Mouse (Mus musculus): ENCODE measurements around the gene Dnaic1.

The Dnaic1 gene

GRCm38 (mm10) chr4:41569411-41569885 is at the start of gene Dnaic1, which contains the start of gene Fam219a:
Gene Dnaic1 (plus strand): TSS chr4:41569775.
Gene Fam219a (minus strand): TSS chr4:41569538.
- peak; percentile 71 for DNase-seq (ENCODE audit: low read depth, low spot score)

- no peak for DNase-seq (ENCODE audit: low read depth, low spot score)
These were observed 48.9 kb upstream of the Dnaic1 start for GRCm38 (mm10) chr4:41520641-41521040.

DNA sequence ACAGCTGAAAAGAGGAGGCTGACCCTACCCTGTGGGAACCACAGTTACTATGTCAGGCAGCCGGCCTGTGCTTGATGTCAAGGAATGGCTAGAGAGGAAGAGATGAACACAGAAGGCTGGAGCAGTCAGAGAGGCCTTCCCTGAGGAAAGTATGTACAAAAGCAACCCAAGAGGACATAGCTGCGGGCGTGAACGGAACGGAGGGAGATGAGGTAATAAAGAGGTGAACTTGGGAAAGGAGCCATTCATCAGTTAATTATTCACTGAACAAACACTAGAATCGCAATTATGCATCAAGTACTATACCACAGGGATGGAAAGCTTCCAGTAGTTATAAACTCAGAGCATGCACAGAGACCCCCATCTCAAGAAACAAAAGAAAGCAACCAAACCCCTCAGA is 47.4 kb upstream of the Dnaic1 start:
- no peak for DNase-seq (ENCODE audit: low read depth, low spot score)

GRCm38 (mm10) chr4:41522788-41523187 is 46.8 kb upstream of the Dnaic1 start:
- peak; percentile 32 for DNase-seq (ENCODE audit: low read depth, low spot score)

- DNase-seq (ENCODE audit: low read depth, low spot score), result no peak
These were observed 45.7 kb upstream of the Dnaic1 start for GRCm38 (mm10) chr4:41523839-41524238.

- no peak for DNase-seq (ENCODE audit: low read depth, low spot score)
These were observed 44.7 kb upstream of the Dnaic1 start for GRCm38 (mm10) chr4:41524829-41525228.

DNA sequence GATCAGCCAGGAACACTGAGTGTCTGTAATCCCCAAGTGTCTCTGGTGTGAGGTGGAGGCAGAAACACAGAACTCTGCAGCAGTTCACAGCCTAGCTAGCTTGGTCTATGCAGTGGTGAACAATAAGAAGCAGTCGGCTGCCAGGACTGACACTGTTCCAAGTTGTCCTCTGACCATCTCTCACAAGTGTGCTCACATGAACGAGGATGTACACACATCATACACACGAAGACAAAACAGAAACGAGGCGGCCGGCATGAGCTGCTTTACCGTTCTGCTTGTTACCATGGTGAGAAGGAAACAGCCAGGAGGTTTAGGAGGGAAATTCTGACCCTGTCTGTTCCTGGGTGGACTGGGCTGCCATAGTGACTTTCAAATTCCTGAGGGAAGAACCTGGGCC is 43.0 kb upstream of the Dnaic1 start:
- DNase-seq (ENCODE audit: low read depth, low spot score), result no peak

GRCm38 (mm10) chr4:41527076-41527475 is 42.5 kb upstream of the Dnaic1 start:
- no peak for DNase-seq (ENCODE audit: low read depth, low spot score)

DNA sequence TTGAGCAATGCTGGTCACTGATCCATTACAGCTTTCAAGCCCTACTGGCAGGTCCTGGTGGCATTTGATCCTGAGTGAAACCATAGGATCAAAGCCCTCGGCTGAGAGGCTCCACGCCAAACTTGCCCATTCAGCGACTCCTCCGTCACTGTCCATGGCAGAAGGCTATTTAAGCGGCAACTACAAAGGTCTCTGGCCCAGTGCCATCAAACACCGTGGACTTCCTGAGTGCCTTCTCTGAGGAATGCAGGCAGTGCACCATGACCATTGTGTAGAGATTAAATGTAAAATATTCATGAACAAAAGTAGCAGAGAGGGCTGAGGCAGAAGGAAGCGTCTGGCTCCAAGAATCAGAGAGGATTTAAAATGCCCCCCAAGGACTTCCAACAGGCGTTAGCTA is 41.6 kb upstream of the Dnaic1 start:
- no peak for DNase-seq (ENCODE audit: low read depth, low spot score)

DNA sequence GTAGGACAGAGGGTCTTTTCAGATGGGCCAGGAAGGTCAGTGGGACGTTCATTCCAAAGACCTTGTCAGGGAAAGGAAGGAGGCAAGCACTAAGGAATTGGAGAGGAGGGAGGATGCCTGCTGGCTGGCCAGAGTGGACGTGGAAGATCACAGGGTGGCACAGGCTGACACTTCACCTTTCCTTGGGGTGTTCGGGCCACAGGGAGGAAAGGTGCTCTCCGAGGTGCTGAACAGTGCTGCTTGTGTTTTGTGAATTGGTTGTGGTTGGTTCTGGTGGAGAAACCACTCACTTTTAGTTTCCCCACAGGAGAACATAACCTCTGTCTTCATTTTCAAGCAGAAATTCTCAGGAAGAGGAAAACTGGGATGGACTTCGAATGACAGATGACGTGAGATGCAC is 37.2 kb upstream of the Dnaic1 start:
- DNase-seq (ENCODE audit: low read depth, low spot score), result no peak

DNA sequence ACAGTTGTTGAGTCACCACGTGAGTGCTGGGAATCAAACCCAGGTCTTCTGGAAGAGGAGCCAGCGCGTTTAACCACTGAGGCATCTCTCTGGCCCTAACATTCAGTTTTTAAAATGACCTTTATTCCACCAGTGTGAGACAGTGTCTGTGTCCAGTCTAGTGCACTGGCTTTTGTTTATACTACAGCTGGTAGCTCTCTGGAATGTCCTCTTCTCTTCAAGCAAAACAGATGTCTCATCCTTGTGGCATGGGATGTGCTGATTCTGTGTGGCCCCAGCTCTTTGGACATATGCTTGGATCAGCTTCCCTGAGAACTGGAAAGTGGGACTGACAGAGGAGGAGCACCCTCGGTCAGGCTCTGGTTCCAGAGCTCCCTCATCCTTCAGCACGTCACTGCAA is 34.7 kb upstream of the Dnaic1 start:
- no peak for DNase-seq (ENCODE audit: low read depth, low spot score)

GRCm38 (mm10) chr4:41542136-41542535 is 27.4 kb upstream of the Dnaic1 start:
- DNase-seq (ENCODE audit: low read depth, low spot score), result no peak

DNA sequence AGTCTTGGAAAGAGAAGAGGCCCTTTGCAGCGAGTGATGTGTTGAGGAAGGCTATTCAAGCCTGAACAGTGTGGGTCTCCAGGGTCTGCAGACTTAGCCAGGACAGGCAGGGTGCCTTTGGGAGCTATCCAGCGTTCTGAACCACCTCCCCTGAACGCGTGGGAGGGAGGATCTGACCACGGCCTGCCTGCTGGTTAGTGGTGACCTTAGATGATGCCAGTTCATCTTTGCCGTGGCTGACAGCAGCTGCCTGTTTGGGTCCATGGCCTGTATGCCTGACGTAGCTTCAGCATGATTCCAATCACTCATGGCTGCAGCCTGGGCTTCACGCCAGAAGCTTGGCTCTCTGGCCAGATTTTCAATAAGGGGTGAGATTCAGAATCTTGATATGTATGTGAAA is 23.6 kb upstream of the Dnaic1 start:
- DNase-seq (ENCODE audit: low read depth, low spot score), result no peak

- DNase-seq (ENCODE audit: low read depth, low spot score), result no peak
These were observed 22.5 kb upstream of the Dnaic1 start for GRCm38 (mm10) chr4:41547086-41547485.

- DNase-seq (ENCODE audit: low read depth, low spot score), result no peak
These were observed 17.0 kb upstream of the Dnaic1 start for GRCm38 (mm10) chr4:41552529-41552928.

DNA sequence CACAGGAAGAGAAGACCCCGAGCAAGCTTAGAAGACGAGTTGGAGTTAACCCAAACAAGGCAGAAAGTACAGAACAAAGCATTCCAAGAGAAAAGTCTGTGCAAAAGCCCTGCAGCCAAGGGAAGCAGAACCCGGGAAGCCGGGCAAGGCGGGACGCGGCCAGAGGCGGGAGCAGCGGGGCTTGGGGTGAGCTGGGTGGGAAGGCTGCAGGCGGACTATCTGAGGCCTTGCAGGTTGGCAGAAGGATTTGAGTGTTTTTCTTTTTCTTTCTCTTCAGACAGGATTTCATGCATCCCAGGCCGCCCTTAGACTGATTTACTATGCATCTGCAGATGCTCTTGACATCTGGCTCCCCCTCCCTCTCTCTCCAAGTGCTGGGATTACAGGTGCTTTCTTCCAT is 16.5 kb upstream of the Dnaic1 start:
- no peak for DNase-seq (ENCODE audit: low read depth, low spot score)

DNA sequence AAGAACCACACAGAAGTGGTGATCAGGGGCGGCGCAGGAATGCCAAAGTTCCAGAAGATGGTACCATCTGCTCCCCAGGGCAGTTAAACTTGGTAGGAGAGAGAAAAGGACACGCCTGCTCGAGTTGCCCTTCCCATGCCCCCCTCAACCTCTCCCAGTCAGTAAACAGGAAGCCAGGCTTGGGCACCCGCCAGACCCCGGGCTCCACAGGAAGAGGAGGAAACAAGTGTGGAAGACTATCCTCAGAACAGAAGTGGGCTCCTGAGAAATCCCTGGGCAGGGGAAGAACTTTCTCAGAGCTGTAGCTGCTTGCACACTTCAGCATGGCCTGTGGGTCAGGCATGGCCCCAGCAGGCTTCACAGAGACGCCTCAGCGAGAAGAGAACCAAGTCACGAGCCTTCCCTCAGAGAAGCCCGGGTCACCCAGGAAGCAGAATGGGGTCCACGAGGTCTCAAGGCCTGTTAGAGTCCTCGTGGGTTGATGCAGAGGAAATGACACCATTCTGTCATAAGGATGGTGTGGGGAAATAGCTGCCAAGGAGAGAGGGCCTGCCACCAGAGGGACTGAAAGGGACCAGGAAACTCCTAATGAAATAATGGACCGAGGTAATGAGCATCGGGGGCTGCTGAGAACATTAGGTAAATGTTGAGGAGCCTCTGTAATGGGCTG is 14.4 kb upstream of the Dnaic1 start:
- no peak for DNase-seq (ENCODE audit: low read depth, low spot score)

GRCm38 (mm10) chr4:41556311-41556953 is 13.1 kb upstream of the Dnaic1 start:
- DNase-seq (ENCODE audit: low read depth, low spot score), result no peak

GRCm38 (mm10) chr4:41557092-41557491 is 12.5 kb upstream of the Dnaic1 start:
- DNase-seq (ENCODE audit: low read depth, low spot score), result no peak

DNA sequence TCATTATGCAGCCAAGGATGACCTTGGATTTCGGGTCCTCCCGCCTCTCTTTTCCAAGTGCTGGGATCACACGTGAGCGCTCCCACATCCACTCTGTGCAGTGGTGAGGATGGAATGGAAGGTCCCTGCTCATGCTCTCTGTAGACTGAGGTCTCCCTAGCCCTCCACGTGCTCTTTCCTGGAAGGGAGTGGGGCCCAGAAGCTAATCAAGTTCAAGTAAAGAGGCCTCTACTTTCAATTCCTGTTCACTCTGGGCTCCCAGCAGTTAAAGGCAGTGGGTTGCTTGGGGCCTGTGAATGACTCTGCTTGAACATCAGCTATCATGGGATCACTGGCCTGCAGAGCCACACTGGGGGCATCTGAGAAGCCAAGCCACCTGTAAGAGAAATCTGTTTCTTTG is 6.3 kb upstream of the Dnaic1 start:
- no peak for DNase-seq (ENCODE audit: low read depth, low spot score)

- DNase-seq (ENCODE audit: low read depth, low spot score), result no peak
These were observed 3.5 kb upstream of the Dnaic1 start for GRCm38 (mm10) chr4:41566123-41566522.

GRCm38 (mm10) chr4:41568239-41568638 is 1.3 kb upstream of the Dnaic1 start:
- no peak for DNase-seq (ENCODE audit: low read depth, low spot score)

DNA sequence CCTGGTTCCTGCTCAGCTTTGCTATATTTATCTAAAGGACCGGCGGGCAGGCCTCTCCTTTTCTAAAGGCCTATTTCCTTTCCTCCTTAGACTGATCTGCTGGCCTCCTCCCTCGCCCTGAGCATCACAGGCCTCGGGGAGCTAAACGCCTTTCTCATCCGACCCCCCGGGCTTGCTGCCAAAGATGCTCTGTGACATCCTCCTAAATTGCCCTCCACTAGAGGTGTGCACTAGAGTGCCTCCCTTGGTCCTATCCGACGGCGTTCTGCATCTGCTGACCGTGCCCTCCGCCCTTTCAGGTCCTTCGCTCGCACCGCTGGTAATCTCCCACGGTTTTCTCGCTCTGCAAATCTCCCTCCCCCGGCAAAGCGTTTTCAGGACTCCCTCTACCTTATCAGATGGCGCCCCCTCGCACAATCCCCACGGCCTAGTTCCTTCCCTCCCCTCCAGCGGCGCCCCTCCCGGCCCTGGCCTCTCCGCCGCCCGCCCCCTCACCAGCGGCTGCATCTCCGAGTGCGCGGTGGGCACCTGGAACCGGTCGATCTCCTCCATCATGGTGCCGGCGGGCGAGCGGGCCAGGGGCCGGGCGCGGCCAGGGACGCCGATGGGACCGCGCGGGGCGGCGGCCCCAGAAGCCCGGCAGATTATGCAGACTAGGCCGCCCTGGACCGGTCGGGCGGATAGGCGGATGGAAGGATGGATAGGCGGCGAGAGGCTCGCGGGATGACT is 729 bp upstream of the Dnaic1 start:
- no peak for DNase-seq (ENCODE audit: low read depth, low spot score)
